Mouse (Mus musculus) thymus, adult 2 months (tissue): Measurements from ENCODE around the gene Kpnb1.

Experiments
- CTCF ChIP-seq: fragments of 200-500 bp; IDR thresholded peaks from 2 replicates; pipeline ENCODE4 v1.5.1; 2012; ENCODE audit warnings: mild to moderate bottlenecking, control low read depth, low read length, moderate library complexity, borderline replicate concordance; ENCODE audit not compliant: control insufficient read depth, poor library complexity, insufficient read depth; ENCODE audit errors: extremely low read depth
- POLR2A ChIP-seq: fragments of 200-500 bp; IDR thresholded peaks from 2 replicates; pipeline ENCODE4 v1.6.1; 2012; ENCODE audit warnings: mild to moderate bottlenecking, low read length, control low read depth, moderate library complexity; ENCODE audit not compliant: control insufficient read depth, poor library complexity, insufficient read depth; ENCODE audit errors: extremely low read depth

- TF ChIP-seq CTCF (no peak), POLR2A (no peak)
Observed at GRCm38 (mm10) chr11:97197021-97197420, 9.3 kb upstream of the Kpnb1 start.
